Mouse (Mus musculus) myocyte (in vitro differentiated cells): ENCODE data around the gene Pilrb2.

Experiments
- CEBPB ChIP-seq: IDR thresholded peaks from 2 replicates; pipeline ENCODE4 v1.6.1; 2011; ENCODE audit warnings: mild to moderate bottlenecking, moderate library complexity; ENCODE audit not compliant: poor library complexity, insufficient read depth, severe bottlenecking
- E2F4 ChIP-seq: IDR thresholded peaks from one replicate; pipeline ENCODE4 v1.6.1; 2011; ENCODE audit warnings: mild to moderate bottlenecking, control low read depth, moderate library complexity; ENCODE audit not compliant: insufficient read depth
- MAX ChIP-seq: IDR thresholded peaks from one replicate; pipeline ENCODE4 v1.6.1; 2011; ENCODE audit warnings: low read depth, mild to moderate bottlenecking, control low read depth
- MYOD1 ChIP-seq, 3 experiments: IDR thresholded peaks; one replicate each; pipeline ENCODE4 v1.6.1; 2011; ENCODE audit warnings: control low read depth in 2 of 3, low read depth in 2 of 3, mild to moderate bottlenecking in 2 of 3, moderate library complexity in 1 of 3; ENCODE audit not compliant: insufficient read length in 2 of 3, control insufficient read depth in 1 of 3
- MYOG ChIP-seq, 3 experiments: IDR thresholded peaks; one replicate each; pipeline ENCODE4 v1.6.1; 2011; ENCODE audit warnings: control low read depth in 2 of 3, low read depth in 2 of 3, mild to moderate bottlenecking in 2 of 3; ENCODE audit not compliant: insufficient read length in 2 of 3, control insufficient read depth in 1 of 3, insufficient read depth in 1 of 3
- POLR2A ChIP-seq: IDR thresholded peaks from one replicate; pipeline ENCODE4 v1.6.1; 2011; ENCODE audit warnings: low read depth, mild to moderate bottlenecking, control low read depth, moderate library complexity; ENCODE audit not compliant: insufficient read length
- POLR2AphosphoS2 ChIP-seq: IDR thresholded peaks from one replicate; pipeline ENCODE4 v1.6.1; 2011; ENCODE audit warnings: low read depth, control low read depth; ENCODE audit not compliant: insufficient read length
- REST ChIP-seq: IDR thresholded peaks from one replicate; pipeline ENCODE4 v1.6.1; 2011; ENCODE audit warnings: mild to moderate bottlenecking, control low read depth, moderate library complexity; ENCODE audit not compliant: insufficient read depth, insufficient read length
- SRF ChIP-seq: IDR thresholded peaks from one replicate; pipeline ENCODE4 v1.6.1; 2011; ENCODE audit warnings: low read depth; ENCODE audit not compliant: control insufficient read depth, insufficient read length
- TCF12 ChIP-seq: IDR thresholded peaks from one replicate; pipeline ENCODE4 v1.6.1; 2011; ENCODE audit warnings: mild to moderate bottlenecking, control low read depth; ENCODE audit not compliant: poor library complexity, insufficient read depth, severe bottlenecking
- TCF3 ChIP-seq: IDR thresholded peaks from one replicate; pipeline ENCODE4 v1.6.1; 2011; ENCODE audit warnings: low read depth, control low read depth; ENCODE audit not compliant: insufficient read length
- USF1 ChIP-seq: IDR thresholded peaks from one replicate; pipeline ENCODE4 v1.6.1; 2011; ENCODE audit warnings: low read depth, mild to moderate bottlenecking, control low read depth, moderate library complexity

DNA sequence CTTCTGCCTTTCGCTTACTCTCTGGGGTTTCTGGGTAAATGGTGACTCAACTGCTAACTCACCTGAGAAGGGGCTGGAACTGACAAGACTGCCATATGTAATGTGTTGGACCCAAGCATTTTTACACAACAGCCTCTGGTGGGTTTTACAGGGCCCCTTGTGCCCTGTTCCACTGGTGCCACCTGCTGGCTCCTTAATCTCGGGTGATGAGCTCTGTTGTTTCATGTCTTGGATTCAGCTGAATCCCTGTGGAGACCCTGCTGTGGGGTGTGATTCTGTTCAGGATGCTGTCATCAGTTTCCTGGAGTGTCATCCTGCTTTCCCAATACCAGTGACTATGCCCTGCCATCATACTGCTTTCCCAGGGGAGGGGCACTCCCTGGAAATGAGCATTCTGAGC, 6.2 kb upstream of the Pilrb2 start:
- TF ChIP-seq TCF3 (no peak), CEBPB (no peak), POLR2A (no peak), TCF12 (no peak), USF1 (no peak), REST (no peak), MYOG (IDR thresholded peaks at IDR 0.05; ENCODE audit: control insufficient read depth in 1 of 3, insufficient read depth in 1 of 3, insufficient read length in 2 of 3, low read depth in 2 of 3) (no peak), MAX (no peak), E2F4 (no peak), POLR2AphosphoS2 (no peak), SRF (no peak), MYOD1 (IDR thresholded peaks at IDR 0.05; ENCODE audit: control insufficient read depth in 1 of 3, insufficient read length in 2 of 3, low read depth in 2 of 3) (no peak)
